Mouse (Mus musculus) embryonic facial prominence, embryonic 10.5 days (tissue): ENCODE data around the gene Rps27. TPM values are rescaled to one million over a fixed set of nuclear protein-coding genes. Genes with fewer than 3 reads are reported as not detected.

Experiments used
- DNase-seq: peaks from one replicate; pipeline ENCODE4 v3.0.0-alpha.2; 2017; ENCODE audit warnings: low spot score
- H3K27ac ChIP-seq: fragments of 300-500 bp; sonication (generic); replicated peaks from 2 replicates; pipeline ENCODE4 v1.5.1; 2016; ENCODE audit warnings: mild to moderate bottlenecking
- H3K27me3 ChIP-seq: fragments of 300-500 bp; sonication (generic); replicated peaks from 2 replicates; pipeline ENCODE4 v1.6.1; 2016; ENCODE audit warnings: low read depth, mild to moderate bottlenecking; ENCODE audit not compliant: poor library complexity, severe bottlenecking
- H3K36me3 ChIP-seq: fragments of 300-500 bp; sonication (generic); replicated peaks from 2 replicates; pipeline ENCODE4 v1.6.1; 2016; ENCODE audit warnings: mild to moderate bottlenecking, moderate library complexity
- H3K4me1 ChIP-seq: fragments of 300-500 bp; sonication (generic); 2 replicates; pipeline ENCODE4 v1.6.1; 2016
- H3K4me3 ChIP-seq: fragments of 300-500 bp; sonication (generic); 2 replicates; pipeline ENCODE4 v1.5.1; 2016; ENCODE audit warnings: mild to moderate bottlenecking, moderate library complexity
- H3K9me3 ChIP-seq: fragments of 300-500 bp; sonication (generic); 2 replicates; pipeline ENCODE4 v1.6.1; 2016; ENCODE audit warnings: mild to moderate bottlenecking
- WGBS: fragments of 180-500 bp; shearing (Covaris S2); methylation state at CpG from one replicate; pipeline ENCODE4 v1.1.7; 2016; 5-methylcytosine and 5-hydroxymethylcytosine counted together
- polyA plus RNA-seq: library from polyadenylated mRNA; unstranded; fragments of >200 nt; fragmentation: Nextera tagmentation; extraction: Ambion mirVana; gene quantifications from 2 replicates; pipeline ENCODE4 v1.2.1, GENCODE M21; 2016

Rps27 gene
- polyA plus RNA-seq, 1 experiment from 2014 or later, result 1,124 TPM

DNA sequence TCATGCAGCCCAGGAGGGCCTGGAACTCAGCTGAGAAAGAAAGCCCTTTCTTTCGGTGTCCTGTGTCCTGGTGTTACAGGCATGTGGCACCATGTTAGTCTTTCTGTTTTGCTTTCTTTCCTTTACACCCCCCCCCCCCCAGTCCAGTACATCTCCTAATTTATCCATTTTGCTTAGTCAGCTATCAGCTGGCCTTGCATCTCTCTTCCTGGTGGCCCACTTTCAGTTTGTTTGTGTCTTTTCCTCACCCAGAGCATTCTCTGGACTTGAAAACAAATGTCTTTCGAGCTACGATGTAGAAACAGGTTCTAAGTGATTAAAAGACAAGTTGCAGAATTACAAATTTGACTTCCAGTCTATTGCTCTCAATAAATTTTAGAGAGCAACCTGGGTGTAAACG lies 9.0 kb upstream of the Rps27 start:
- no peak overlapping the region for H3K27ac ChIP-seq
- WGBS, result 88% methylated on average over 4 of the region's 4 CpGs
- DNase-seq, result no peak
- H3K4me1 ChIP-seq, result peaks cover 29% of the 10 kb centered on the region
- H3K9me3 ChIP-seq, result 0 out of 2 replicates have a peak, but pooled peaks cover 2% of the 10 kb centered on the region
- peaks cover 33% of the 10 kb centered on the region for H3K36me3 ChIP-seq
- no peak overlapping the region for H3K4me3 ChIP-seq
- H3K27me3 ChIP-seq, result no peaks in the 10 kb centered on the region

DNA sequence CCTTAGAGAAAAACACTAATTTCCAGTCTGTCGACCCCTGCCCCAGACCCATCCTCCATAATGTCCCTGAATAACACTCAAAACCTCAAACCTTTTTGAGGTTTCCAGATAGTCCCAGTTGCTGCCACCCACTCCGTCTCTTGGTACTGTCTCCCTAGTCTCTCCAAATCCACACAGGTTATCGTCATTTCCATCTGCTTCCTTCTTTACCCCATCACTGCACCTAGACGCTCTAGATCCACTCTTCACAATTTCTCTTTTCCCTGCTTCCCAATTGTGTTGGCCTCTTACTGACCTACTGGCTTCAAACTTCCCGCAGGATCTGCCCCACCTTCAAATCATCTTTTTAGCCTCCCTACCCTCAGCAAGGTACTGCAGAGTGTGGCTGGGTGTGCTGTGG lies 7.7 kb upstream of the Rps27 start:
- 21% methylated on average over 5 of the region's 5 CpGs for WGBS
- H3K9me3 ChIP-seq, result 0 out of 2 replicates have a peak, but pooled peaks cover 2% of the 10 kb centered on the region
- H3K27me3 ChIP-seq, result no peaks in the 10 kb centered on the region
- peak overlapping the region; percentile 71 for H3K4me3 ChIP-seq
- peaks cover 29% of the 10 kb centered on the region for H3K4me1 ChIP-seq
- no peak for DNase-seq
- H3K36me3 ChIP-seq, result peaks cover 30% of the 10 kb centered on the region
- peak overlapping the region; percentile 87 for H3K27ac ChIP-seq

DNA sequence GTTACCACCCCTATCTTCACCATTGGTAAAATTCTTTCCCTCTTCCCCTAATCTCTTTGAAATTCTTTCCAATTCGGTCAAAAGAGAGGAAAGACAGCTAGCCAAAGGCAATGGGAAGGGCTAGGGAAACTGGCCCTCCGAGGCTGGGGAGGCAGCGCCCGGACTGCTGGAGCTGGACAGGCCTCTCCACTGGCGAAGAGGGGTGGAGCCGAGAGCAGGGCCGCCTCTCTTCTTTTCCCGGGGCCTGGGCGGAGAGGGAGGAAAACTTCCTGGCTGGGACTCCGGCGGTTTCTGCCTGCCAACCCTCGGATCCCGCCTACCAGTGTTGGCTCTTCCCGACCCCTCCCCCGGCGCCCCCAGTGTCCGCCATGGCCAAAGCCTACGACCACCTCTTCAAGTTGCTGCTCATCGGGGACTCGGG lies 7.1 kb upstream of the Rps27 start:
- DNase-seq, result peak; percentile 85
- H3K4me1 ChIP-seq, result peaks cover 29% of the 10 kb centered on the region
- H3K27me3 ChIP-seq, result no peaks in the 10 kb centered on the region
- H3K27ac ChIP-seq, result peak overlapping the region; percentile 87
- H3K4me3 ChIP-seq, result peak overlapping the region; percentile 71
- H3K36me3 ChIP-seq, result peaks cover 25% of the 10 kb centered on the region
- 0 out of 2 replicates have a peak, but pooled peaks cover 2% of the 10 kb centered on the region for H3K9me3 ChIP-seq
- under 1% methylated on average over 20 of the region's 20 CpGs for WGBS

DNA sequence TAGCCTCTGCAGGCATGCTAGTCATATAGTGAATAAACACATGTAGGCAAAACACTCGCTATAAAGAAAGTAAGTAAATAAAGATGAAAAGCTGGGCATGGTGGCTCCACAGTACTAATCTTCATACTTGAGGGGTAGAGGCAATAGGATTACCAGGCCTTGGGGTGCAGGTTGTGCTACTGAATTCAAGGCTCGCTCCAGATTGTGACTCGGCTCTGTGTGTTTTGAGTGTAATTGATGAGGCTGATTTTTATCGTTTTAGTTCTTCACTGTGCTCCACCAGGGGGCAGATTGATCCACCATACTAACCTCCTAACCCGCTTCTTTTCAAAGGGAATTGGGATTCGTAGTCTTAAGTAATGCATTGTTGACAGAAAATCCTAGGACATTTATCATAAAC lies 6.6 kb upstream of the Rps27 start:
- Histone ChIP-seq H3K4me1 (peaks cover 29% of the 10 kb centered on the region), H3K4me3 (peak overlapping the region; percentile 71), H3K27me3 (no peaks in the 10 kb centered on the region), H3K36me3 (peaks cover 20% of the 10 kb centered on the region), H3K27ac (peak overlapping the region; percentile 87), H3K9me3 (0 out of 2 replicates have a peak, but pooled peaks cover 2% of the 10 kb centered on the region)
- peak; percentile 62 for DNase-seq
- WGBS, result 16% methylated on average over 6 of the region's 6 CpGs

DNA sequence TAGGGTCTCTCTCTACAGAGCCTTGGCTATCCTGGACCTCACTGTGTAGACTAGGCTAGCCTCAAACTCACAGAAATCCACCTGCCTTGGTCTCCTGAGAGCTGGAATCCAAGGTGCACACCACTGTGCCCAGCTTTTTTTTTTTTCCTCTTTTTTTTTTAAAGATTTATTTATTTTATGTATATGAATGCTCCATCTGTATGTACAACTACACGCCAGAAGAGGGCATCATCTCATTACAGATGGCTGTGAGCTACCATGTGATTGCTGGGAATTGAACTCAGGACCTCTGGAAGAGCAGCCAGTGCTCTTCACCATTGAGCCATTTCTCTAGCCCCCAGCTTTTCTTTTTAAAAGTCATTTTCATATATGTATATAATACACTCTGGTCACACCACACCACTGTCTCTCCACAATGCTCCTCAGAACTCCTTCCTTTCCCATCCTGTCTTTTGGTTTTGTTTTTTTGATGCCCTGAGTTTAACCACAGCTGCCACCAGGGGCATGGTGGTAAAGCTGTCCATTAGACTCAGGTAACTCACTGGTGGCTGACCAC lies 2.5 kb upstream of the Rps27 start:
- 30% methylated on average over 1 of the region's 1 CpGs for WGBS
- H3K27ac ChIP-seq, result no peak overlapping the region

DNA sequence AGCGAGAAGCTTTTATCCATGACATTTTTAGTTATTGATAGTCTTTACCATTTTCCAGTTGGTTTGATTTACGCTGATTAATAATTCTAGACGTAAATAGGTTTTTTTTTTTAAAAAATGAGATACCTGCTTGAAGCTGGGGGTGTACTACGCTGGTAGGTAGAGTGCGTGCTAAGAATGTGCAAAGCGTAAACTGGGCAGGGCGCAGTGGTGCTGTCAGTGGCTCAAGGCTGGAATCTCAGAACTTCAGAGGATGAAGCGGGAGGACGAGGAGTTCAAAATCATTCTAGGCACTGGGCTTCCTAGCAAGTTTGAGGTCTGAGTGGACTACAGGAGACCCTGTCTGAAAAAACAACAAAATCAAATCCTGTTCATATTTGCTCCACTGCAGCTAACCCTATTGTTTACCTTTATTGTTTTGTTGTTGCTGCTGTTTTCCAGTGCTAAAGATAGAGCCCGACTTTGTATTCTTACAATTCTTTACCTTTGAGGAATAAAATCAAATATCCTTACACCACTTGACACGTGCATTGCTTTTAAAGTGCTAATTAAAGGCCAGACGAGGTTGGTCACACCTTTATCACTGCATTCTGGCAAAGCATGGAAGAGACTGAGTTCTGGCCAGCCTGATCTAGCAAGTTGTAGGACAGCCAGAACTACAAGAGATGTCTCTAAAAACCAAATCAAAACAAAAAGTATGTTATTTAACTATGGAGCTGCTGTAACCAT lies 669 bp upstream of the Rps27 start:
- DNase-seq, result peak; percentile 25
- 15% methylated on average over 12 of the region's 12 CpGs for WGBS
- H3K27ac ChIP-seq, result peak overlapping the region; percentile 98
- peaks cover 36% of the 10 kb centered on the region for H3K36me3 ChIP-seq
- no peaks in the 10 kb centered on the region for H3K27me3 ChIP-seq
- peaks cover 24% of the 10 kb centered on the region for H3K4me1 ChIP-seq
- peak overlapping the region; percentile 94 for H3K4me3 ChIP-seq
- H3K9me3 ChIP-seq, result no peaks in the 10 kb centered on the region

More for the DNA sequence above, 2.5 kb upstream of the Rps27 start:
- no peak for DNase-seq
- peaks cover 36% of the 10 kb centered on the region for H3K4me1 ChIP-seq
- H3K27me3 ChIP-seq, result no peaks in the 10 kb centered on the region
- H3K36me3 ChIP-seq, result peaks cover 18% of the 10 kb centered on the region
- no peak overlapping the region for H3K4me3 ChIP-seq
- H3K9me3 ChIP-seq, result no peaks in the 10 kb centered on the region

DNA sequence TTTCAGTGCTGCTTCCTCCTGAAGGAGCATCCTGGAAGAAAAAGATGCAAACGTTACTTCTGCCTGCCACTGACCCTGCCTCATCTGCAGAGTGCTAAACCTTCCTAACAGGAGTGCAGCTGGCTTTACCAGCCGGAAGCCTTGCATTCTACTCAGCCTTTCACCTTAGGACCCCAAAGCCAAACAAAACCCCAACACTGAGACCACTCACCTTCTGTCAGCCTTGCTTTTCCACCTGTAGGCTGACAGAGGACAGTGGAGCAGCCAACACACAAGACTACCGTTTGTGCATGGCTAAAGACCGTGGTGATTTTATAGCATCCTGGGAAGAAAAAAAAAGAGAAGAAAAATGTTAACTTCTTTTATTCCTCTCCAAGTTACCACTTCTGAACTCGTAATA lies 728 bp downstream of the Rps27 start:
- peak overlapping the region; percentile 94 for H3K4me3 ChIP-seq
- peak overlapping the region; percentile 98 for H3K27ac ChIP-seq
- no peaks in the 10 kb centered on the region for H3K27me3 ChIP-seq
- no peaks in the 10 kb centered on the region for H3K9me3 ChIP-seq
- peaks cover 50% of the 10 kb centered on the region for H3K36me3 ChIP-seq
- peaks cover 24% of the 10 kb centered on the region for H3K4me1 ChIP-seq
- 16% methylated on average over 5 of the region's 5 CpGs for WGBS
- no peak for DNase-seq

DNA sequence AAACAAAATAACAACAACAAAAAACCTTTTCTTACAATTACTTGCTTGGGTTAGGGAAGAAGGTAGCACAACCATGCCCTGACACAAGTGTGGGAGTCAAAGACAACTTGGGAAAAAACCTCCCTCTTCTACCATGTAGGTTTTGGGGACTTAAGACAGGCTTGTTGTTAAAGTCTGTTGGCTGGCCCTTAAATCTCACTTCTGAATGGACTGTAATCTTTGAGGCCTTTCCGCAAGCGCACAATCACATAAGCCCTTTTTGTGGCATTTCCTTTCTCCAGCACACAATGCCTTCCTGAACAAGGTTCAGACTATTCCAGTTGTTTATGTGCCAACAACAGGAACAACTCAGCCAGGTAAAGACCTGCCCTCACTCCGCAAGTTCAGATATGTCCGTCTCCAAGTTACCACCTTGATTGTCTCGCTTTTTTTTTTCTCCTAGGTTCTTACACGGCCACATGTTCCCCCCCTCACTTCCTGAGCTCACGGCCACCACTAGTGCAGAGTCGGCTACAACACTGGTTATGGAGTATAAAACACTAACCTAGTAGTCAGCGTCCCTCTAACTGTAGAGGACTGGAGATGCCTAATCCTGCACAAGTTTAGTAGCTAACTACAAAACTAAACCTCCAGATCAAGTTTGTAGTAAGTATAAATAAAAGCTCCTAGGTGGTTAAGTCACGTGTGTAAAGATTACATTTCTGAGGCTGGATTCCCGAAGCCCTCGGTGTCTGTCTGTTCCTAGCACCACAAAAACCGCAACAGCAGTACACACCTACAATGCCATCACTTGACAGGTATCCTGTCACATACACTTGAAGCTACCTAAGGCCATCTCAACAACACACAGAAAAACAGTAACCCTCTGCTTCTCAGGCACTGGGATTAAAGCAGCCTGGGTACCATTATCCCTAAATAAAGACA lies 1.7 kb downstream of the Rps27 start:
- Histone ChIP-seq H3K4me3 (peak overlapping the region; percentile 94), H3K9me3 (no peaks in the 10 kb centered on the region), H3K4me1 (peaks cover 24% of the 10 kb centered on the region), H3K36me3 (peaks cover 60% of the 10 kb centered on the region), H3K27me3 (no peaks in the 10 kb centered on the region), H3K27ac (no peak overlapping the region)
- no peak for DNase-seq
- 82% methylated on average over 13 of the region's 13 CpGs for WGBS

DNA sequence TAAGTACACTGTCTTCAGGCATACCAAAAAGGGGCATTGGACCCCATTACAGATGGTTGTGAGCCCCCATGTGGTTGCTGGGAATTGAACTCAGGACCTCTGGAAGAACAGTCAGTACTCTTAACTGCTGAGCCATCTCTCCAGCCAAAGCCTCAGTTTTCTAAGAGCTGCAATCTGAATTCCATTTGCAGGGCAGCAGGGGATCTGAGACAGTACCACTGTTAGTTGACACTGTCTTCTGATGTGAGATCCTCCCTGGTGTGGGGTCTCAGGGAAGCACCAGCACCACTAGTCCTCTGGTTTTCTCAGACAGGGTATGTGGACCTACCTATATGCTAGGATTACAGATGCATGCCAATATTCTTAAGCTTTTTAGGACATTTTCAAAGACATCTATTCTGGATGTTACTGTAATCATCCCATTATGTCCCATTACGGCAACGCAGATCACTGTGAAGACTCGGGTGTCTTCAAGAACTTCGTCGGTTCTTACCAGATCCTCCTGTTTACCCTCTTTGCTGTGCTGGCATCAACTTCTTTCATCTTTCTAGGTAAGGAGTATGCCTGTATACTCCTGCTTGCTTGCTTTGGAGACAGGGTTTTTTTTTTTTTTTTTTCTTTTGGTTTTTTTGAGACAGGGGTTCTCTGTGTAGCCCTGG lies 3.4 kb downstream of the Rps27 start:
- peaks cover 70% of the 10 kb centered on the region for H3K36me3 ChIP-seq
- no peak for DNase-seq
- H3K4me1 ChIP-seq, result peaks cover 24% of the 10 kb centered on the region
- H3K4me3 ChIP-seq, result no peak overlapping the region
- no peak overlapping the region for H3K27ac ChIP-seq
- no peaks in the 10 kb centered on the region for H3K9me3 ChIP-seq
- WGBS, result 92% methylated on average over 5 of the region's 5 CpGs
- no peaks in the 10 kb centered on the region for H3K27me3 ChIP-seq

DNA sequence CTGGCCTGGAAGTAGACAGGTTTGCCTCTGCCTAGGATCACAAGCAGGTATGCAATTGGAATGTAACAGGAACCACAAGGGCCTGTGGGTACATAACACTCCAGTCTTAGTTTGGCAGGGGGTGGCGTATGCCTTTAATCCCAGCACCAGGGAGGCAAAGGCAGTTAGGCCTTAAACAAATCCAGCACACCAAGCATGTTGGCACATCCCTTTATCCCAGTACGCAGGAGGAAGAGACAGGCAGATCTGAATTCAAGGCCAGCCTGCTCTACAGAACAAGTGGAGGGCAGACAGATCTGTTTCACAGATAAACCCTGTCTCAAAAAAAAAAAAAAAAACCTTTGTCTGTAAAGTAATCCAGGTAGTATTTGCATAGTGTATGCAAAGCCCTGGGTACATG lies 4.8 kb downstream of the Rps27 start:
- no peaks in the 10 kb centered on the region for H3K27me3 ChIP-seq
- H3K27ac ChIP-seq, result no peak overlapping the region
- peaks cover 71% of the 10 kb centered on the region for H3K36me3 ChIP-seq
- peaks cover 18% of the 10 kb centered on the region for H3K4me1 ChIP-seq
- H3K9me3 ChIP-seq, result no peaks in the 10 kb centered on the region
- no peak for DNase-seq
- WGBS, result 88% methylated on average over 2 of the region's 2 CpGs
- H3K4me3 ChIP-seq, result no peak overlapping the region

DNA sequence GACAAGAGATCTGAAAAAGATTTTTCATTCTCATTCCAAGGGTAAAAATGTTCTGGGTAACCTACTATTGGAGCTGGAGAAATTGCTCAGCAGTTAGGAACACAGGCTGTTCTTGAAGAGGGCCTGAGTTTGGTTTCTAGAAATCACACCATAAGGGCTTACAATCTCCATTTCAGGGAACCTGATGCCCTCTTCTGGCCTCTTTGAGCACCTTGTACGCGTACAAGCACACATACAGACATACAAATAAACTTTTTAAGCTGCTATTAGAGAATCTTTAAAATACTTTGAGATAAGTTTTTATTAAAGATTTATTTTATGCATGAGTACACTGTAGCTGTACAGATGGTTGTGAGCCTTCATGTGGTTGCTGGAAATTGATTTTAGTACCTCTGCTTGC lies 8.9 kb downstream of the Rps27 start:
- H3K36me3 ChIP-seq, result peaks cover 40% of the 10 kb centered on the region
- H3K4me1 ChIP-seq, result no peaks in the 10 kb centered on the region
- 92% methylated on average over 2 of the region's 2 CpGs for WGBS
- H3K4me3 ChIP-seq, result no peak overlapping the region
- no peak for DNase-seq
- H3K27me3 ChIP-seq, result no peaks in the 10 kb centered on the region
- no peak overlapping the region for H3K27ac ChIP-seq
- no peaks in the 10 kb centered on the region for H3K9me3 ChIP-seq

DNA sequence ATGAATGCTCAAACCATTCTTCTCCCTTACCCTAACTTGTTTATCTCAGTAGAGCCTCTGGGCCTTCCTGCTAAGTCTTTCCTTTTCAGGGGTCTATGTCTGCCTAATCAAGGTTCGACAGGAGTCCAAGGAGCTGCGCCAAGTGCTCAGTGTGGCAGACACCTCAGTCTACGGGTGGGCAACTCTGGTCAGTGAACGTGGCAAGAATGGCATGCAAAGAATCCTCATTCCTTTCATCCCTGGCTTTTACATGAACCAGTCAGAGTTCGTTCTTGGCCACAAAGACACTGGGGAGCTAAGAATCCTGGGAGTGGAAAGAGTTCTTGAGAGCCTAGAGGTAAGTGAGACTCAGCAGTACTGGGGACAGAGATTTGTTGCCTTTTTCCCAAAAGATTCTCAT lies 9.8 kb downstream of the Rps27 start:
- H3K27me3 ChIP-seq, result no peaks in the 10 kb centered on the region
- H3K4me3 ChIP-seq, result no peak overlapping the region
- peaks cover 30% of the 10 kb centered on the region for H3K36me3 ChIP-seq
- no peak overlapping the region for H3K27ac ChIP-seq
- 79% methylated on average over 5 of the region's 5 CpGs for WGBS
- no peak for DNase-seq
- no peaks in the 10 kb centered on the region for H3K4me1 ChIP-seq
- H3K9me3 ChIP-seq, result no peaks in the 10 kb centered on the region
